10 mouse cellular contexts compared by ENCODE assay signal in genomic region chr2:145880887-145881747, GRCm38 (mm10). TPM values are rescaled to one million over a fixed set of nuclear protein-coding genes. Genes with fewer than 3 reads are reported as not detected.
DNase-seq lines count a peak whose midpoint lies in the region; ATAC-seq and TF ChIP-seq lines count a peak whose summit lies in the region.
"Had no signal": no experiment of that assay in that cellular context is flagged by ENCODE, and none has a peak within 500 bp of the region (broad histone marks: within the 10 kb centered on the region; RNA-seq: fewer than 3 reads in every experiment).

No protein-coding gene starts in this region.

- no peaks in the 10 kb centered on the region for H3K27me3 ChIP-seq in intestine, embryonic 14.5 days (replicated peaks; ENCODE audit: control insufficient read depth, insufficient read depth, low read length)
- no peaks in the 10 kb centered on the region for H3K27me3 ChIP-seq in intestine, embryonic 15.5 days (replicated peaks)
- H3K27me3 ChIP-seq in limb, embryonic 13.5 days: no peaks in the 10 kb centered on the region
- H3K27me3 ChIP-seq in forebrain, embryonic 15.5 days: no peaks in the 10 kb centered on the region
- H3K27me3 ChIP-seq: forebrain, embryonic 12.5 days; liver, embryonic 15.5 days had no signal

- peaks cover 61% of the 10 kb centered on the region for H3K36me3 ChIP-seq in intestine, embryonic 14.5 days (ENCODE audit: control insufficient read depth, insufficient read depth, low read length)
- peaks cover 37% of the 10 kb centered on the region for H3K36me3 ChIP-seq in intestine, embryonic 15.5 days
- peaks cover 77% of the 10 kb centered on the region for H3K36me3 ChIP-seq in limb, embryonic 13.5 days
- 0 out of 2 replicates have a peak, but pooled peaks cover 4% of the 10 kb centered on the region for H3K36me3 ChIP-seq in forebrain, embryonic 15.5 days
- H3K36me3 ChIP-seq: liver, embryonic 15.5 days had no signal

- TF ChIP-seq POLR2A in bone marrow macrophage, adult 2 months (IDR thresholded peaks at IDR 0.05; ENCODE audit: borderline replicate concordance, low read depth, low read length): no peak

- H3K9me3 ChIP-seq in intestine, embryonic 14.5 days (ENCODE audit: control insufficient read depth, low read length): no peaks in the 10 kb centered on the region
- H3K9me3 ChIP-seq in intestine, embryonic 15.5 days: no peaks in the 10 kb centered on the region
- no peaks in the 10 kb centered on the region for H3K9me3 ChIP-seq in limb, embryonic 13.5 days
- H3K9me3 ChIP-seq in forebrain, embryonic 15.5 days: no peaks in the 10 kb centered on the region
- H3K9me3 ChIP-seq: forebrain, embryonic 12.5 days; liver, embryonic 15.5 days had no signal

- ATAC-seq in intestine, embryonic 14.5 days (replicated peaks; ENCODE audit: low FRiP score, low TSS enrichment, low read depth): no peak
- ATAC-seq in intestine, embryonic 15.5 days: no peak
- peak; percentile 86 for ATAC-seq in limb, embryonic 13.5 days (ENCODE audit: low FRiP score, low read depth)
- ATAC-seq in forebrain, embryonic 15.5 days (replicated peaks): no peak

- no peak for TF ChIP-seq CTCF in bone marrow macrophage, adult 2 months (IDR thresholded peaks at IDR 0.05; ENCODE audit: low read depth, low read length)

- peak; percentile 47 for DNase-seq in intestine, embryonic 14.5 days (ENCODE audit: low spot score)
- DNase-seq in embryo, embryonic 11.5 days (ENCODE audit: low read depth, low spot score): peak; percentile 57
- no peak for DNase-seq in layer of hippocampus, postnatal 14 days (ENCODE audit: low spot score in 2 of 2)
- DNase-seq: right cerebral cortex, postnatal 14 days had no signal

- H3K4me1 ChIP-seq in intestine, embryonic 14.5 days (replicated peaks; ENCODE audit: control insufficient read depth, insufficient read depth, low read length): peaks cover 23% of the 10 kb centered on the region
- peaks cover 20% of the 10 kb centered on the region for H3K4me1 ChIP-seq in intestine, embryonic 15.5 days (replicated peaks)
- peaks cover 60% of the 10 kb centered on the region for H3K4me1 ChIP-seq in bone marrow macrophage, adult 2 months (ENCODE audit: control insufficient read depth, insufficient read depth, low read length)
- H3K4me1 ChIP-seq in limb, embryonic 13.5 days: peaks cover 60% of the 10 kb centered on the region
- no peaks in the 10 kb centered on the region for H3K4me1 ChIP-seq in forebrain, embryonic 15.5 days

- 83% methylated on average over 11 of the region's 11 CpGs for WGBS in intestine, embryonic 14.5 days
- WGBS in intestine, embryonic 15.5 days: 84% methylated on average over 11 of the region's 11 CpGs
- 23% methylated on average over 11 of the region's 11 CpGs for WGBS in limb, embryonic 13.5 days
- 79% methylated on average over 11 of the region's 11 CpGs for WGBS in forebrain, embryonic 15.5 days

- no peak overlapping the region for H3K27ac ChIP-seq in intestine, embryonic 14.5 days (ENCODE audit: low read depth)
- H3K27ac ChIP-seq in intestine, embryonic 15.5 days: no peak overlapping the region
- peak overlapping the region; percentile 89 for H3K27ac ChIP-seq in bone marrow macrophage, adult 2 months (ENCODE audit: insufficient read depth, low read depth, low read length)
- H3K27ac ChIP-seq in limb, embryonic 13.5 days: peak overlapping the region; percentile 96
- H3K27ac ChIP-seq in forebrain, embryonic 15.5 days (replicated peaks): no peak overlapping the region
- H3K27ac ChIP-seq: forebrain, embryonic 12.5 days; liver, embryonic 15.5 days had no signal

- no peak overlapping the region for H3K4me3 ChIP-seq in intestine, embryonic 14.5 days (ENCODE audit: low read depth, low read length)
- H3K4me3 ChIP-seq in intestine, embryonic 15.5 days (replicated peaks): no peak overlapping the region
- no peak overlapping the region for H3K4me3 ChIP-seq in bone marrow macrophage, adult 2 months (ENCODE audit: insufficient read depth, low read length)
- H3K4me3 ChIP-seq in limb, embryonic 13.5 days: peak overlapping the region; percentile 17; the same call in 1 of the 2 replicates
- no peak overlapping the region for H3K4me3 ChIP-seq in forebrain, embryonic 15.5 days
- H3K4me3 ChIP-seq: forebrain, embryonic 12.5 days; liver, embryonic 15.5 days had no signal

- H3K4me2 ChIP-seq in intestine, embryonic 14.5 days (ENCODE audit: low read length): no peak overlapping the region
- H3K4me2 ChIP-seq in intestine, embryonic 15.5 days (replicated peaks): no peak overlapping the region
- H3K4me2 ChIP-seq in limb, embryonic 13.5 days (replicated peaks): peak overlapping the region; percentile 48
- no peak overlapping the region for H3K4me2 ChIP-seq in forebrain, embryonic 15.5 days (replicated peaks)
- H3K4me2 ChIP-seq: forebrain, embryonic 12.5 days; liver, embryonic 15.5 days had no signal

- no peak overlapping the region for H3K9ac ChIP-seq in intestine, embryonic 14.5 days (ENCODE audit: low read length)
- H3K9ac ChIP-seq in intestine, embryonic 15.5 days: no peak overlapping the region
- H3K9ac ChIP-seq in limb, embryonic 13.5 days: peak overlapping the region; percentile 31
- no peak overlapping the region for H3K9ac ChIP-seq in forebrain, embryonic 15.5 days (replicated peaks)
- H3K9ac ChIP-seq: forebrain, embryonic 12.5 days; liver, embryonic 15.5 days had no signal

RNA-seq across cellular contexts. Expression of gene Naa20, which starts 20.8 kb away (rescaled TPM):
- polyA plus RNA-seq in intestine, embryonic 14.5 days (2014; fragmentation: Nextera tagmentation; extraction: Ambion mirVana): 171 and 181 TPM in 2 replicates
- 145 and 157 TPM in 2 replicates for polyA plus RNA-seq in intestine, embryonic 15.5 days (2015; fragmentation: Nextera tagmentation; extraction: Ambion mirVana)
- 77.3 and 85.4 TPM in 2 replicates for polyA plus RNA-seq in bone marrow macrophage, adult 2 months (2012; ENCODE audit: insufficient read depth, insufficient read length, missing spikeins)
- 163 and 165 TPM in 2 replicates for polyA plus RNA-seq in limb, embryonic 13.5 days (2015; fragmentation: Nextera tagmentation; extraction: Ambion mirVana)
- 10 to 100 TPM; 65.6 to 73.8 TPM for total RNA-seq in layer of hippocampus, postnatal 14 days (2021)
- 124 TPM in 2 replicates for polyA plus RNA-seq in forebrain, embryonic 15.5 days (2015; fragmentation: Nextera tagmentation; extraction: Ambion mirVana)

RNA-seq across cellular contexts. Expression of gene Cfap61, which starts 53.5 kb away (rescaled TPM):
- 0.24 and 0.38 TPM in 2 replicates for polyA plus RNA-seq in intestine, embryonic 14.5 days (2014; fragmentation: Nextera tagmentation; extraction: Ambion mirVana)
- 0.74 and 1.5 TPM in 2 replicates for polyA plus RNA-seq in intestine, embryonic 15.5 days (2015; fragmentation: Nextera tagmentation; extraction: Ambion mirVana)
- not detected in 2 replicates for polyA plus RNA-seq in bone marrow macrophage, adult 2 months (2012; ENCODE audit: insufficient read depth, insufficient read length, missing spikeins)
- 0.13 and 0.24 TPM in 2 replicates for polyA plus RNA-seq in limb, embryonic 13.5 days (2015; fragmentation: Nextera tagmentation; extraction: Ambion mirVana)
- 1 to 10 TPM; 2.5 to 4.7 TPM for total RNA-seq in layer of hippocampus, postnatal 14 days (2021)
- polyA plus RNA-seq in forebrain, embryonic 15.5 days (2015; fragmentation: Nextera tagmentation; extraction: Ambion mirVana): 1.9 and 2.2 TPM in 2 replicates
- polyA plus RNA-seq: liver, embryonic 15.5 days had no signal

RNA-seq across cellular contexts. Expression of gene Crnkl1, which starts 53.7 kb away (rescaled TPM):
- polyA plus RNA-seq in intestine, embryonic 14.5 days (2014; fragmentation: Nextera tagmentation; extraction: Ambion mirVana): 22.8 and 24.3 TPM in 2 replicates
- polyA plus RNA-seq in intestine, embryonic 15.5 days (2015; fragmentation: Nextera tagmentation; extraction: Ambion mirVana): 17.8 and 20.7 TPM in 2 replicates
- 18.2 and 22.0 TPM in 2 replicates for polyA plus RNA-seq in bone marrow macrophage, adult 2 months (2012; ENCODE audit: insufficient read depth, insufficient read length, missing spikeins)
- polyA plus RNA-seq in limb, embryonic 13.5 days (2015; fragmentation: Nextera tagmentation; extraction: Ambion mirVana): 33.6 and 34.5 TPM in 2 replicates
- total RNA-seq in layer of hippocampus, postnatal 14 days (2021): 10 to 100 TPM; 18.3 to 19.9 TPM
- 31.3 and 34.9 TPM in 2 replicates for polyA plus RNA-seq in forebrain, embryonic 15.5 days (2015; fragmentation: Nextera tagmentation; extraction: Ambion mirVana)

Comparison
In these comparisons a context has a peak if more than half of its experiments do, and no peak if none do; other contexts are left out.
1. DNase-seq: peak in intestine, embryonic 14.5 days (single experiment) and embryo, embryonic 11.5 days (single experiment); none in layer of hippocampus, postnatal 14 days (0 of 2).
2. H3K27ac ChIP-seq: peak in bone marrow macrophage, adult 2 months (single experiment) and limb, embryonic 13.5 days (single experiment); none in intestine, embryonic 14.5 days (single experiment), intestine, embryonic 15.5 days (single experiment) and forebrain, embryonic 15.5 days (single experiment).